Mouse (Mus musculus): ENCODE measurements around the gene Naaladl2.

DNA sequence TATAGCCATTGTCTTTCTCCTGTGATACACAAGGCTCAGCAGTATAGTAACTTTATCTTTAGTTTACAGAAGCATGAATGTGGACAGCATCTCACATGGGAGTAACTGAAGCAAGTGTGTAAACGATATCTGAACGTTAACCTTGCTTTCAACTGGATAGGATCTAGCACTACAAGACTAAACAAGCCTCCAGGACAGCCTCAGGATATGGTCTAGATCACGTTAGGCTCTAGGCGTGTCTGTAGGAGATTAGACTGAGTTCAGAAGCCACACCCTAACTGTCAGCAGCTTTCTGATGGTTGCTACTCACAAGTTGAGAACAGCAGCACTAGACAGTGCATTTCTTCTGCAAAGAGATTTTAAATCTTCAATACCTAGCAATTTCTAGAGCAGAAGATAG is 1216.0 kb downstream of the Naaladl2 start:
- TF ChIP-seq HCFC1 (IDR thresholded peaks at IDR 0.05; ENCODE audit: borderline replicate concordance, insufficient read depth, low read length) (no peak), ZNF384 (IDR thresholded peaks at IDR 0.05; ENCODE audit: low read depth, low read length) (no peak), ZC3H11A (IDR thresholded peaks at IDR 0.05; ENCODE audit: borderline replicate concordance, low read depth, low read length) (no peak), MAFK (IDR thresholded peaks at IDR 0.05; ENCODE audit: insufficient read depth, low read depth, low read length) (no peak), CHD2 (IDR thresholded peaks at IDR 0.05; ENCODE audit: low read depth, low read length) (no peak)
